Mouse (Mus musculus): ENCODE results near the gene Gm26657. TPM values are rescaled to one million over a fixed set of nuclear protein-coding genes. Genes with fewer than 3 reads are reported as not detected.

Gm26657 gene
- 0.11 TPM in 1 of 2 replicates, not detected in the other for polyA plus RNA-seq (2016; fragmentation: Nextera tagmentation; extraction: Ambion mirVana)

- no peak within 1 kb of the TSS for H3K27ac ChIP-seq
- 87% methylated on average over 18 of the region's 18 CpGs for WGBS
- no peak within 1 kb of the TSS for H3K4me3 ChIP-seq
- H3K27me3 ChIP-seq (ENCODE audit: low read depth, poor library complexity, severe bottlenecking) = no peaks in the 10 kb centered on the region
- H3K9me3 ChIP-seq (replicated peaks) = no peaks in the 10 kb centered on the region
- peaks cover 18% of the 10 kb centered on the region for H3K36me3 ChIP-seq
- H3K4me1 ChIP-seq = no peaks in the 10 kb centered on the region
- DNase-seq (ENCODE audit: low spot score) = no peak
Observed at GRCm38 (mm10) chr4:56740020-56740485, at the start of gene Gm26657. Gene Gm26657 (plus strand): TSS chr4:56740070.

- H3K27me3 ChIP-seq (ENCODE audit: low read depth, poor library complexity, severe bottlenecking) = no peaks in the 10 kb centered on the region
- no peaks in the 10 kb centered on the region for H3K36me3 ChIP-seq
- WGBS = 82% methylated on average over 7 of the region's 7 CpGs
- no peak for DNase-seq (ENCODE audit: low spot score)
- H3K4me3 ChIP-seq = no peak overlapping the region
- H3K4me1 ChIP-seq = no peaks in the 10 kb centered on the region
- no peak overlapping the region for H3K27ac ChIP-seq
- no peaks in the 10 kb centered on the region for H3K9me3 ChIP-seq (replicated peaks)
Observed at GRCm38 (mm10) chr4:56696401-56696800, 43.5 kb upstream of the Gm26657 start.

GRCm38 (mm10) chr4:56698671-56699070, 41.2 kb upstream of the Gm26657 start:
- DNase-seq (ENCODE audit: low spot score) = no peak
- Histone ChIP-seq H3K4me1 (peaks cover 6% of the 10 kb centered on the region; the same call in 1 of the 2 replicates), H3K9me3 (replicated peaks) (no peaks in the 10 kb centered on the region), H3K4me3 (no peak overlapping the region), H3K27ac (no peak overlapping the region), H3K27me3 (ENCODE audit: low read depth, poor library complexity, severe bottlenecking) (no peaks in the 10 kb centered on the region), H3K36me3 (no peaks in the 10 kb centered on the region)
- 66% methylated on average over 5 of the region's 5 CpGs for WGBS

- Histone ChIP-seq H3K27ac (no peak overlapping the region), H3K4me1 (peaks cover 6% of the 10 kb centered on the region; the same call in 1 of the 2 replicates), H3K27me3 (ENCODE audit: low read depth, poor library complexity, severe bottlenecking) (no peaks in the 10 kb centered on the region), H3K9me3 (replicated peaks) (no peaks in the 10 kb centered on the region), H3K36me3 (no peaks in the 10 kb centered on the region), H3K4me3 (no peak overlapping the region)
- WGBS = 30% methylated on average over 10 of the region's 10 CpGs
- DNase-seq (ENCODE audit: low spot score) = no peak
Observed at GRCm38 (mm10) chr4:56702234-56702633, 37.6 kb upstream of the Gm26657 start.

GRCm38 (mm10) chr4:56713155-56713554, 26.7 kb upstream of the Gm26657 start:
- peaks cover 3% of the 10 kb centered on the region; the same call in 1 of the 2 replicates for H3K4me1 ChIP-seq
- 93% methylated on average over 3 of the region's 3 CpGs for WGBS

GRCm38 (mm10) chr4:56716801-56717200, 23.1 kb upstream of the Gm26657 start:
- DNase-seq (ENCODE audit: low spot score) = no peak
- no peaks in the 10 kb centered on the region for H3K9me3 ChIP-seq (replicated peaks)
- no peaks in the 10 kb centered on the region for H3K27me3 ChIP-seq (ENCODE audit: low read depth, poor library complexity, severe bottlenecking)
- no peaks in the 10 kb centered on the region for H3K36me3 ChIP-seq
- H3K4me3 ChIP-seq = no peak overlapping the region
- H3K4me1 ChIP-seq = no peaks in the 10 kb centered on the region
- H3K27ac ChIP-seq = no peak overlapping the region
- WGBS = 67% methylated on average over 5 of the region's 5 CpGs

More at GRCm38 (mm10) chr4:56713155-56713554, 26.7 kb upstream of the Gm26657 start:
- no peak overlapping the region for H3K4me3 ChIP-seq
- H3K9me3 ChIP-seq (replicated peaks) = no peaks in the 10 kb centered on the region
- no peak overlapping the region for H3K27ac ChIP-seq
- H3K36me3 ChIP-seq = no peaks in the 10 kb centered on the region
- H3K27me3 ChIP-seq (ENCODE audit: low read depth, poor library complexity, severe bottlenecking) = no peaks in the 10 kb centered on the region
- DNase-seq (ENCODE audit: low spot score) = no peak

GRCm38 (mm10) chr4:56717932-56718331, 21.9 kb upstream of the Gm26657 start:
- no peak for DNase-seq (ENCODE audit: low spot score)
- no peaks in the 10 kb centered on the region for H3K27me3 ChIP-seq (ENCODE audit: low read depth, poor library complexity, severe bottlenecking)
- H3K4me1 ChIP-seq = no peaks in the 10 kb centered on the region
- no peaks in the 10 kb centered on the region for H3K9me3 ChIP-seq (replicated peaks)
- H3K36me3 ChIP-seq = no peaks in the 10 kb centered on the region
- H3K4me3 ChIP-seq = no peak overlapping the region
- WGBS = 80% methylated on average over 3 of the region's 3 CpGs
- H3K27ac ChIP-seq = no peak overlapping the region

- Histone ChIP-seq H3K4me1 (no peaks in the 10 kb centered on the region), H3K36me3 (no peaks in the 10 kb centered on the region), H3K4me3 (no peak overlapping the region), H3K9me3 (replicated peaks) (no peaks in the 10 kb centered on the region), H3K27me3 (ENCODE audit: low read depth, poor library complexity, severe bottlenecking) (no peaks in the 10 kb centered on the region), H3K27ac (no peak overlapping the region)
- WGBS = 71% methylated on average over 12 of the region's 12 CpGs
- DNase-seq (ENCODE audit: low spot score) = no peak
Observed at GRCm38 (mm10) chr4:56718573-56719442, 21.1 kb upstream of the Gm26657 start.

GRCm38 (mm10) chr4:56719456-56719855, 20.4 kb upstream of the Gm26657 start:
- Histone ChIP-seq H3K36me3 (no peaks in the 10 kb centered on the region), H3K27me3 (ENCODE audit: low read depth, poor library complexity, severe bottlenecking) (no peaks in the 10 kb centered on the region), H3K9me3 (replicated peaks) (no peaks in the 10 kb centered on the region), H3K4me1 (no peaks in the 10 kb centered on the region), H3K27ac (no peak overlapping the region), H3K4me3 (no peak overlapping the region)
- WGBS = 70% methylated on average over 9 of the region's 9 CpGs
- no peak for DNase-seq (ENCODE audit: low spot score)

GRCm38 (mm10) chr4:56720403-56720802, 19.5 kb upstream of the Gm26657 start:
- Histone ChIP-seq H3K4me1 (no peaks in the 10 kb centered on the region), H3K36me3 (no peaks in the 10 kb centered on the region), H3K27me3 (ENCODE audit: low read depth, poor library complexity, severe bottlenecking) (no peaks in the 10 kb centered on the region), H3K9me3 (replicated peaks) (no peaks in the 10 kb centered on the region), H3K27ac (no peak overlapping the region), H3K4me3 (no peak overlapping the region)
- no peak for DNase-seq (ENCODE audit: low spot score)
- 90% methylated on average over 9 of the region's 9 CpGs for WGBS

DNA sequence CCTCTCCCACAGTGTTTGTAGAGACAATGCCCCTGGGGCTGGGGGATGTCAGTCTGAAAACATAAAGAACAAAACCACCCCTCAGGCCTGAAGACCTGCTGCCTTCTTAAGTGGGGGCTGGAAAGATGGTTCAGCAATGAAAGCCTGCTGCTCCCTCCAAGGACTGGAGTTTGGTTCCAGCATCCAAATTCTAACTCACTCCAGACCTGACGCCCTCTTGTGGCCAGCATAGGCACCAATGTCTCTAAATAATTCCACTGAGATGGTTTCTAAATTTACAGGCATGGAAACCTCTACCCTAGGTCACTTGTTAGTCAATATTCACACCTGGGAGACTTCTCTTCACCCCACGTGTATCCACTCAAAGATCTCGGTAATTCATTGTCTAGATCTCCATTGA, 18.4 kb upstream of the Gm26657 start:
- Histone ChIP-seq H3K9me3 (replicated peaks) (no peaks in the 10 kb centered on the region), H3K4me3 (no peak overlapping the region), H3K27me3 (ENCODE audit: low read depth, poor library complexity, severe bottlenecking) (no peaks in the 10 kb centered on the region), H3K27ac (no peak overlapping the region), H3K4me1 (no peaks in the 10 kb centered on the region), H3K36me3 (no peaks in the 10 kb centered on the region)
- WGBS = 33% methylated on average over 3 of the region's 3 CpGs
- DNase-seq (ENCODE audit: low spot score) = peak; percentile 49

DNA sequence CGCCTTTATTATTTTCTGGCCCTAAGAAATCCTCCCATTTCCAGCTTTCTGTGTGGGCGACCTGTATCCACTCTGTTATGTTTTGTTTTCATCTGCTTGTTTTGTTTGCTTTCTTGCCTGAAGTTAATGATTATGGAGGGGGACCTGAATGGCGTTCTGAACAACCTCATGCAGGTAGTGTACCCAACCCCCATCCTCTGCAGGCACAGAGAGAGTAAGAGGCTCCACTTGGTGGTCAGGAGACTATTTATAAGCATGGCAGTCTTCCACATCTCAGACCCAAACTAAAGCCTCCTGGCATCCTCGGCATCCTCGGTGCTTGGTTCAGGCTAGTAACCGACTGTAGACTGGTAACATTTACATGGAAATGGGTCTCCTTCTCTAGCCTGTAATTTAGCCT, 17.5 kb upstream of the Gm26657 start:
- H3K27me3 ChIP-seq (ENCODE audit: low read depth, poor library complexity, severe bottlenecking) = no peaks in the 10 kb centered on the region
- WGBS = 73% methylated on average over 6 of the region's 6 CpGs
- H3K9me3 ChIP-seq (replicated peaks) = no peaks in the 10 kb centered on the region
- H3K4me1 ChIP-seq = no peaks in the 10 kb centered on the region
- H3K36me3 ChIP-seq = no peaks in the 10 kb centered on the region
- H3K27ac ChIP-seq = no peak overlapping the region
- no peak overlapping the region for H3K4me3 ChIP-seq
- DNase-seq (ENCODE audit: low spot score) = no peak

- Histone ChIP-seq H3K4me1 (no peaks in the 10 kb centered on the region), H3K9me3 (replicated peaks) (no peaks in the 10 kb centered on the region), H3K27me3 (ENCODE audit: low read depth, poor library complexity, severe bottlenecking) (no peaks in the 10 kb centered on the region), H3K36me3 (no peaks in the 10 kb centered on the region), H3K4me3 (no peak overlapping the region), H3K27ac (no peak overlapping the region)
- DNase-seq (ENCODE audit: low spot score) = no peak
- 93% methylated on average over 6 of the region's 6 CpGs for WGBS
Observed at GRCm38 (mm10) chr4:56723237-56723636, 16.6 kb upstream of the Gm26657 start.

All from limb, embryonic 10.5 days (tissue).